Mouse (Mus musculus) forebrain, embryonic 14.5 days (tissue): Measurements from ENCODE around the gene Hnrnpul1. TPM values are rescaled to one million over a fixed set of nuclear protein-coding genes. Genes with fewer than 3 reads are reported as not detected.

Source experiments
- ATAC-seq: fragments of 200-750 bp; cut with Nextera tagmentation; 2 replicates; pipeline ENCODE4 v1.8.0; 2017; ENCODE audit warnings: mild to moderate bottlenecking, moderate library complexity
- DNase-seq: peaks from one replicate; pipeline ENCODE4 v3.0.0-alpha.2; 2015; ENCODE audit warnings: low spot score
- H3K27ac ChIP-seq: fragments of 300-500 bp; sonication (generic); 2 replicates; pipeline ENCODE4 v1.5.1; 2014; ENCODE audit warnings: low read depth, mild to moderate bottlenecking, control low read depth, low read length, moderate library complexity
- H3K27me3 ChIP-seq: fragments of 300-500 bp; sonication (generic); replicated peaks from 2 replicates; pipeline ENCODE4 v1.6.1; 2014; ENCODE audit warnings: low read length, control low read depth, mixed read lengths; ENCODE audit not compliant: control insufficient read depth, insufficient read depth
- H3K36me3 ChIP-seq: fragments of 300-500 bp; sonication (generic); 2 replicates; pipeline ENCODE4 v1.6.1; 2014; ENCODE audit warnings: low read length, control low read depth; ENCODE audit not compliant: control insufficient read depth, insufficient read depth
- H3K4me1 ChIP-seq: fragments of 300-500 bp; sonication (generic); 2 replicates; pipeline ENCODE4 v1.6.1; 2014; ENCODE audit warnings: antibody characterized with exemption, low read length, control low read depth; ENCODE audit not compliant: control insufficient read depth, insufficient read depth
- H3K4me2 ChIP-seq: fragments of 300-500 bp; sonication (generic); 2 replicates; pipeline ENCODE4 v1.6.1; 2014; ENCODE audit warnings: mild to moderate bottlenecking, control low read depth, low read length
- H3K4me3 ChIP-seq: fragments of 300-500 bp; sonication (generic); 2 replicates; pipeline ENCODE4 v1.5.1; 2014; ENCODE audit warnings: low read depth, low read length, control low read depth
- H3K9ac ChIP-seq: fragments of 300-500 bp; sonication (generic); 2 replicates; pipeline ENCODE4 v1.6.1; 2014; ENCODE audit warnings: mild to moderate bottlenecking, low read length, control low read depth, moderate library complexity
- H3K9me3 ChIP-seq: fragments of 300-500 bp; sonication (generic); replicated peaks from 2 replicates; pipeline ENCODE4 v1.6.1; 2016; ENCODE audit warnings: low read length, control low read depth, mixed read lengths; ENCODE audit not compliant: control insufficient read depth
- WGBS: fragments of 180-500 bp; shearing (Covaris S2); extraction: QIAGEN DNeasy Blood & Tissue Kit; methylation state at CpG from one replicate; pipeline ENCODE4 v1.1.7; 2014; 5-methylcytosine and 5-hydroxymethylcytosine counted together
- polyA plus RNA-seq: library from polyadenylated mRNA; unstranded; fragments of >200 nt; fragmentation: Nextera tagmentation; extraction: Ambion mirVana; gene quantifications from 2 replicates; pipeline ENCODE4 v1.2.1, GENCODE M21; 2014

Gene Hnrnpul1
- polyA plus RNA-seq, 1 experiment from 2014 or later = 61.2 TPM

GRCm38 (mm10) chr7:25790615-25791014, 36.1 kb upstream of the Hnrnpul1 start:
- H3K4me3 ChIP-seq = no peak overlapping the region
- no peak for ATAC-seq
- no peak overlapping the region for H3K9ac ChIP-seq
- no peaks in the 10 kb centered on the region for H3K27me3 ChIP-seq
- 82% methylated on average over 8 of the region's 8 CpGs for WGBS
- H3K4me1 ChIP-seq = 0 out of 2 replicates have a peak, but pooled peaks cover 5% of the 10 kb centered on the region
- no peak overlapping the region for H3K27ac ChIP-seq
- H3K4me2 ChIP-seq = no peak overlapping the region
- H3K36me3 ChIP-seq = no peaks in the 10 kb centered on the region
- no peaks in the 10 kb centered on the region for H3K9me3 ChIP-seq
- no peak for DNase-seq

- 0 out of 2 replicates have a peak overlapping the region, but pooled peaks have one; percentile 40 for H3K4me3 ChIP-seq
- WGBS = 27% methylated on average over 3 of the region's 3 CpGs
- H3K9me3 ChIP-seq = no peaks in the 10 kb centered on the region
- H3K4me2 ChIP-seq = peak overlapping the region; percentile 75
- peak; percentile 4; the same call in 1 of the 2 replicates for ATAC-seq
- 0 out of 2 replicates have a peak, but pooled peaks cover 5% of the 10 kb centered on the region for H3K4me1 ChIP-seq
- H3K36me3 ChIP-seq = no peaks in the 10 kb centered on the region
- H3K9ac ChIP-seq = peak overlapping the region; percentile 65; the same call in 1 of the 2 replicates
- H3K27ac ChIP-seq = no peak overlapping the region
- no peaks in the 10 kb centered on the region for H3K27me3 ChIP-seq
- DNase-seq = no peak
Observed at GRCm38 (mm10) chr7:25789129-25789440, 34.5 kb upstream of the Hnrnpul1 start.

- Histone ChIP-seq H3K9me3 (no peaks in the 10 kb centered on the region), H3K27ac (peak within 1 kb of the TSS; percentile 52; the same call in 1 of the 2 replicates), H3K4me2 (peak within 1 kb of the TSS; percentile 75), H3K4me1 (0 out of 2 replicates have a peak, but pooled peaks cover 5% of the 10 kb centered on the region), H3K9ac (peak within 1 kb of the TSS; percentile 65), H3K4me3 (peak within 1 kb of the TSS; percentile 40), H3K27me3 (no peaks in the 10 kb centered on the region), H3K36me3 (no peaks in the 10 kb centered on the region)
- 0% methylated on average over 27 of the region's 30 CpGs for WGBS
- ATAC-seq = peak; percentile 91
- peak; percentile 79 for DNase-seq
Observed at GRCm38 (mm10) chr7:25788220-25789128, 33.9 kb upstream of the Hnrnpul1 start, which contains the start of gene Axl. Gene Axl, minus strand, starts transcription at chr7:25788705.

GRCm38 (mm10) chr7:25787456-25788219, 33.1 kb upstream of the Hnrnpul1 start:
- H3K36me3 ChIP-seq = no peaks in the 10 kb centered on the region
- peak overlapping the region; percentile 75 for H3K4me2 ChIP-seq
- H3K27me3 ChIP-seq = no peaks in the 10 kb centered on the region
- WGBS = 18% methylated on average over 9 of the region's 9 CpGs
- DNase-seq = no peak
- peak overlapping the region; percentile 40 for H3K4me3 ChIP-seq
- peak overlapping the region; percentile 65 for H3K9ac ChIP-seq
- peak; percentile 14 for ATAC-seq
- no peaks in the 10 kb centered on the region for H3K9me3 ChIP-seq
- peak overlapping the region; percentile 52; the same call in 1 of the 2 replicates for H3K27ac ChIP-seq
- 0 out of 2 replicates have a peak, but pooled peaks cover 5% of the 10 kb centered on the region for H3K4me1 ChIP-seq

DNA sequence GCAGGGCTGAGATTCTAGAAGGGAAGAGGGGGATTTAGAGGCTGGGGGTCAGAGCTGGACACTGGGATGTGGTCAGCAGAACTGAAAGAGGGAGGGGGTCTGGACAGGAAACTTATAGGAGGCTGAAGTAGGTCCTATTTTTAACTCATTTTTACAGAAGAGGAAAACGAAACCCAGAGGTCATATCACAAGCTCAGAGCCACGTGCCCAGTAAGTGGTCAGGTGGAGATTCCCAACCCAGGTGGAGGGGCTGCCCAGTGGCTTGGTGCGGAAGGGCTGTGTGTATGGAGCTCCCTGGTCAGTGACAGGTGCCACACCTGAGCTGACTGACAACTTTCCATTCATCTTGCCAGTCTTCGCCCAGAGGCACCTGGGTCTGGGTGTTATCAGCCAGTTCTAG, 32.4 kb upstream of the Hnrnpul1 start:
- Histone ChIP-seq H3K4me2 (no peak overlapping the region; the same call in 1 of the 2 replicates), H3K9me3 (no peaks in the 10 kb centered on the region), H3K27me3 (no peaks in the 10 kb centered on the region), H3K4me3 (0 out of 2 replicates have a peak overlapping the region, but pooled peaks have one; percentile 4), H3K27ac (no peak overlapping the region), H3K36me3 (no peaks in the 10 kb centered on the region), H3K9ac (peak overlapping the region; percentile 25; the same call in 1 of the 2 replicates), H3K4me1 (peaks cover 5% of the 10 kb centered on the region; the same call in 1 of the 2 replicates)
- no peak for DNase-seq
- no peak for ATAC-seq
- 73% methylated on average over 4 of the region's 4 CpGs for WGBS

GRCm38 (mm10) chr7:25785752-25786151, 31.2 kb upstream of the Hnrnpul1 start:
- no peak for ATAC-seq
- 73% methylated on average over 4 of the region's 4 CpGs for WGBS
- no peak overlapping the region for H3K4me3 ChIP-seq
- no peak overlapping the region for H3K9ac ChIP-seq
- no peak overlapping the region for H3K4me2 ChIP-seq
- peaks cover 10% of the 10 kb centered on the region for H3K4me1 ChIP-seq
- no peaks in the 10 kb centered on the region for H3K36me3 ChIP-seq
- H3K27ac ChIP-seq = no peak overlapping the region
- no peaks in the 10 kb centered on the region for H3K9me3 ChIP-seq
- no peaks in the 10 kb centered on the region for H3K27me3 ChIP-seq
- no peak for DNase-seq

- Histone ChIP-seq H3K4me2 (no peak overlapping the region), H3K27me3 (no peaks in the 10 kb centered on the region), H3K27ac (no peak overlapping the region), H3K36me3 (no peaks in the 10 kb centered on the region), H3K9ac (no peak overlapping the region), H3K4me3 (no peak overlapping the region), H3K9me3 (no peaks in the 10 kb centered on the region), H3K4me1 (peaks cover 10% of the 10 kb centered on the region)
- ATAC-seq = no peak
- DNase-seq = no peak
- 39% methylated on average over 1 of the region's 1 CpGs for WGBS
Observed at GRCm38 (mm10) chr7:25784808-25785207, 30.3 kb upstream of the Hnrnpul1 start.

DNA sequence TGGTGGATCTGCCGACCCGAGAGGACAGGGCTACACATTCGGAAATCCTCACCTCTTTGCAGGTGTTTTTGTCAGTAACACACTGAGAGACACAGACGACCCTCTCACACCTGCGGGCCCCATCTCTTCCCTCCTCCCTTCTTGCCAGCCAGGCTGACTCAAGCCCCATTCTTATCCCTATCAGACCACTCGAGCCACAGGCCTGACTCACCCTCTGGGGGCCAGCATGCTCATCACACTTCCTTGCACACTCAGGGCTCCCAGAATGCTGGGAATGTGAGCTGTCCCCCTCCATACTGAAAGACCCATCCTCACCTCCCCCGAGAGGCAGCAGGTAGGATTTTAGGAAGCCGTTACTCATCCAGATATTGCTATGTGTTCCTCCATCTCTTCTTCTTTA, 29.2 kb upstream of the Hnrnpul1 start:
- no peak overlapping the region for H3K4me2 ChIP-seq
- H3K27ac ChIP-seq = no peak overlapping the region
- no peak overlapping the region for H3K4me3 ChIP-seq
- DNase-seq (no peak), ATAC-seq (no peak)
- H3K27me3 ChIP-seq = no peaks in the 10 kb centered on the region
- 72% methylated on average over 8 of the region's 8 CpGs for WGBS
- H3K4me1 ChIP-seq = peaks cover 10% of the 10 kb centered on the region
- no peaks in the 10 kb centered on the region for H3K36me3 ChIP-seq
- no peaks in the 10 kb centered on the region for H3K9me3 ChIP-seq
- no peak overlapping the region for H3K9ac ChIP-seq
